Mouse (Mus musculus): ENCODE data around the gene Spata3.

- TF ChIP-seq CTCF (conservative IDR thresholded peaks at IDR 0.05; ENCODE audit: low read length) (no peak), NANOG (IDR thresholded peaks at IDR 0.05; ENCODE audit: borderline replicate concordance, low read length) (no peak), POU5F1 (IDR thresholded peaks at IDR 0.05; ENCODE audit: borderline replicate concordance, low read length) (no peak)
These were observed 32.1 kb downstream of the Spata3 start for GRCm38 (mm10) chr1:86048744-86049143.

All from E14TG2a.4 (cell line).